Mouse (Mus musculus): ENCODE results near the gene Tnik.

GRCm38 (mm10) chr3:28267211-28267610 is 4.2 kb downstream of the Tnik start:
- TF ChIP-seq CTCF (IDR thresholded peaks at IDR 0.05; ENCODE audit: control insufficient read depth, insufficient read depth, insufficient read length) (no peak), FOSL1 (IDR thresholded peaks at IDR 0.05; ENCODE audit: insufficient read depth, low read length, poor library complexity, severe bottlenecking) (no peak), MYOD1 (IDR thresholded peaks at IDR 0.05; ENCODE audit: control insufficient read depth, insufficient read length, low read depth) (no peak), MYOG (IDR thresholded peaks at IDR 0.05; ENCODE audit: control insufficient read depth, extremely low read depth, insufficient read length) (no peak), MAX (IDR thresholded peaks at IDR 0.05) (no peak)

Data from C2C12 (cell line).